21 mouse cellular contexts compared by ENCODE assay signal in the genomic region with DNA sequence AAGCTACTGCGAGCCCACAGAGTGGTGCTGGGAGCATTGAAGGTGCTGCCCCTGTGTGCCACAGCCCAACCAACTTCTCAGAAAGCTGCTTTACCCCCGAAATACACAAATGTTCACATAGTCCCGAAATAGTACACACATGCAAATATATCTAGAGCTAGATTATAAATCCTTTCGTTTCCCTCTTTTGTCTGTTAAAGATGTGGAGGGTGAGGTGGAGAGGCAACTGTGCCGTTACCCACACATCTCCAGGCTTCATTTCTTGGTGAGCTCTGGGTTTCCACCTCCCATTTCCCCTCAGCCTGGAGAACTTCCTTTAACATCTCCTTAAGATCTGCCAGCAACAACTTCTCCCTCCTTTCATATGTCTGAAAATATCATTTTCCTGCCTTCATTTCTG. TPM values are rescaled to one million over a fixed set of nuclear protein-coding genes. Genes with fewer than 3 reads are reported as not detected.
DNase-seq lines count a peak whose midpoint lies in the region; TF ChIP-seq lines count a peak whose summit lies in the region.
"Had no signal": no experiment of that assay in that cellular context is flagged by ENCODE, and none has a peak within 500 bp of the region (broad histone marks: within the 10 kb centered on the region; RNA-seq: fewer than 3 reads in every experiment).

No protein-coding gene starts in this region.

- H3K9me3 ChIP-seq in CH12.LX (replicated peaks; ENCODE audit: low read length) = no peaks in the 10 kb centered on the region
- H3K9me3 ChIP-seq: embryonic facial prominence, embryonic 10.5 days; embryonic facial prominence, embryonic 12.5 days; forebrain, embryonic 13.5 days; forebrain, embryonic 15.5 days had no signal

- peak; percentile 10 to 14 for DNase-seq in spleen, postnatal 36 days (ENCODE audit: low spot score in 2 of 2)
- DNase-seq in spleen, adult 18-20 months = no peak
- DNase-seq in CH12.LX (ENCODE audit: extremely low read depth) = peak; percentile 88
- no peak for DNase-seq in cerebellum, postnatal 4 days (ENCODE audit: low spot score in 2 of 2)
- DNase-seq in lung, adult 2 months = no peak
- DNase-seq: adrenal gland, adult 2 months; adrenal gland, postnatal 10 days; adrenal gland, postnatal 25 days; cerebellum, adult 11 months; cerebellum, adult 18-20 months; cerebellum, adult 8-10 months; cerebellum, adult 9-11 months; cerebellum, postnatal 14 days; cerebellum, postnatal 36 days; forebrain, postnatal 0 days had no signal

- no peaks in the 10 kb centered on the region for H3K27me3 ChIP-seq in CH12.LX (replicated peaks)
- H3K27me3 ChIP-seq: embryonic facial prominence, embryonic 12.5 days had no signal

- peak; percentile 91 for TF ChIP-seq EP300 in CH12.LX (IDR thresholded peaks at IDR 0.05; ENCODE audit: low read length)

- peak overlapping the region; percentile 73 for H3K27ac ChIP-seq in CH12.LX (ENCODE audit: insufficient read depth, low read depth)
- H3K27ac ChIP-seq: embryonic facial prominence, embryonic 10.5 days; embryonic facial prominence, embryonic 12.5 days; forebrain, embryonic 13.5 days; forebrain, embryonic 15.5 days had no signal

- TF ChIP-seq POLR2A in CH12.LX (IDR thresholded peaks at IDR 0.05; ENCODE audit: low read depth, low read length) = peak; percentile 74
- TF ChIP-seq POLR2A in lung, adult 2 months (IDR thresholded peaks at IDR 0.05; ENCODE audit: borderline replicate concordance, extremely low read depth, low read depth, low read length) = no peak

- in situ Hi-C loops in CH12.LX (cut with MboI; ENCODE audit: low pct_ligation_motif_present, low pct_unique_long_range_greater_than_20kb, low sequenced_read_pairs) = loop anchor here (5.0 kb wide), 1 partner anchor 38 kb away; the partner anchor contains the start of gene Ak8

- TF ChIP-seq CTCF in CH12.LX (conservative IDR thresholded peaks at IDR 0.05 in 1 of 2, IDR thresholded peaks at IDR 0.05 in 1 of 2; ENCODE audit: low read depth in 2 of 2, low read length in 2 of 2) = no peak
- TF ChIP-seq CTCF in lung, adult 2 months (IDR thresholded peaks at IDR 0.05; ENCODE audit: insufficient read depth, low read length) = no peak

- TF ChIP-seq RAD21 in CH12.LX (IDR thresholded peaks at IDR 0.05; ENCODE audit: low read depth, low read length) = no peak

- H3K4me3 ChIP-seq in CH12.LX (replicated peaks in 1 of 3; ENCODE audit: low read depth in 2 of 3, low read length in 2 of 3, poor library complexity in 1 of 3) = peak overlapping the region in 1 of 3 experiments; percentile 25
- H3K4me3 ChIP-seq in lung, adult 2 months (replicated peaks; ENCODE audit: extremely low read depth, low read depth, low read length) = no peak overlapping the region
- H3K4me3 ChIP-seq: embryonic facial prominence, embryonic 10.5 days; embryonic facial prominence, embryonic 12.5 days; forebrain, embryonic 13.5 days; forebrain, embryonic 15.5 days had no signal

- H3K9ac ChIP-seq in CH12.LX (ENCODE audit: insufficient read depth, low read depth) = peak overlapping the region; percentile 56; the same call in 1 of the 2 replicates
- H3K9ac ChIP-seq: embryonic facial prominence, embryonic 12.5 days; forebrain, embryonic 13.5 days; forebrain, embryonic 15.5 days; forebrain, postnatal 0 days had no signal

- peaks cover 0 to 2% of the 10 kb centered on the region in 2 experiments for H3K36me3 ChIP-seq in CH12.LX (replicated peaks in 1 of 2; ENCODE audit: control insufficient read depth in 1 of 2, insufficient read depth in 1 of 2, low read length in 1 of 2)
- H3K36me3 ChIP-seq: embryonic facial prominence, embryonic 10.5 days; embryonic facial prominence, embryonic 12.5 days; forebrain, embryonic 15.5 days had no signal

- dilution Hi-C loops in CH12.LX (cut with MboI; ENCODE audit: extremely low pct_ligation_motif_present, extremely low pct_unique_long_range_greater_than_20kb, low sequenced_read_pairs) = no loop called here

- 71% methylated on average over 5 of the region's 5 CpGs for WGBS in lung, adult 2 months

- peak overlapping the region; percentile 81 for H3K4me2 ChIP-seq in CH12.LX (ENCODE audit: insufficient read depth, low read depth, poor library complexity, severe bottlenecking)
- H3K4me2 ChIP-seq: embryonic facial prominence, embryonic 12.5 days; forebrain, embryonic 13.5 days; forebrain, embryonic 15.5 days had no signal

- H3K4me1 ChIP-seq in CH12.LX (ENCODE audit: control insufficient read depth in 1 of 2, insufficient read depth in 2 of 2) = peaks cover 14 to 64% of the 10 kb centered on the region in 2 experiments
- no peaks in the 10 kb centered on the region for H3K4me1 ChIP-seq in lung, adult 2 months (ENCODE audit: control insufficient read depth, insufficient read depth, low read length)

- H3K79me2 ChIP-seq in CH12.LX (replicated peaks; ENCODE audit: control insufficient read depth, extremely low read depth, insufficient read depth, poor library complexity, severe bottlenecking) = no peaks in the 10 kb centered on the region

TF ChIP-seq in CH12.LX, 34 proteins besides CTCF, POLR2A, EP300 and RAD21:
- TF ChIP-seq POLR2AphosphoS2 (IDR thresholded peaks at IDR 0.05; ENCODE audit: low read depth, low read length) (peak; percentile 43; the same call in 1 of the 2 replicates), ZMIZ1 (IDR thresholded peaks at IDR 0.05; ENCODE audit: low read depth, low read length) (peak; percentile 90), HCFC1 (IDR thresholded peaks at IDR 0.05; ENCODE audit: low read depth, low read length) (no peak), UBTF (IDR thresholded peaks at IDR 0.05; ENCODE audit: low read depth, low read length) (no peak), MEF2A (IDR thresholded peaks at IDR 0.05; ENCODE audit: borderline replicate concordance, low read depth, low read length) (peak; percentile 99), GABPA (IDR thresholded peaks at IDR 0.05; ENCODE audit: insufficient replicate concordance, low read depth, low read length) (no peak), ETS1 (conservative IDR thresholded peaks at IDR 0.05; ENCODE audit: low read depth, low read length) (peak; percentile 79; the same call in 1 of the 2 replicates), CHD1 (IDR thresholded peaks at IDR 0.05; ENCODE audit: low read depth, low read length) (no peak; the same call in 1 of the 2 replicates), BHLHE40 (IDR thresholded peaks at IDR 0.05; ENCODE audit: low read depth, low read length) (peak; percentile 74), ELF1 (IDR thresholded peaks at IDR 0.05; ENCODE audit: low read depth, low read length) (peak; percentile 35), MAX (IDR thresholded peaks at IDR 0.05; ENCODE audit: low read length) (peak; percentile 73), MAZ (IDR thresholded peaks at IDR 0.05; ENCODE audit: low read depth, low read length) (peak; percentile 59; the same call in 1 of the 2 replicates), E2F4 (IDR thresholded peaks at IDR 0.05; ENCODE audit: insufficient replicate concordance, low read depth, low read length) (peak; percentile 60; the same call in 1 of the 2 replicates), JUN (IDR thresholded peaks at IDR 0.05; ENCODE audit: insufficient read depth, low read depth, low read length) (peak; percentile 74), IRF4 (IDR thresholded peaks at IDR 0.05; ENCODE audit: low read depth, low read length) (peak; percentile 89), JUND (conservative IDR thresholded peaks at IDR 0.05; ENCODE audit: low read depth, low read length) (peak; percentile 62), CHD2 (IDR thresholded peaks at IDR 0.05; ENCODE audit: low read length) (peak; percentile 66), SIN3A (IDR thresholded peaks at IDR 0.05; ENCODE audit: low read length) (peak; percentile 80), TBP (conservative IDR thresholded peaks at IDR 0.05; ENCODE audit: low read depth, low read length) (peak; percentile 97), USF1 (IDR thresholded peaks at IDR 0.05; ENCODE audit: low read depth, low read length) (no peak), ZNF384 (IDR thresholded peaks at IDR 0.05; ENCODE audit: low read depth, low read length) (no peak), TCF12 (IDR thresholded peaks at IDR 0.05; ENCODE audit: low read depth, low read length) (peak; percentile 83), NELFE (IDR thresholded peaks at IDR 0.05; ENCODE audit: low read depth, low read length) (peak; percentile 86), MAFK (IDR thresholded peaks at IDR 0.05; ENCODE audit: insufficient replicate concordance, low read length) (peak; percentile 55; the same call in 1 of the 2 replicates), MXI1 (IDR thresholded peaks at IDR 0.05; ENCODE audit: low read depth, low read length) (peak; percentile 67; the same call in 1 of the 2 replicates)

RNA-seq across cellular contexts. Expression of gene Ak8, which starts 40.2 kb away (rescaled TPM):
- 0.55 and 0.84 TPM in 2 replicates for total RNA-seq in CH12.LX (2012; rRNA removed)
- 0.58 and 1.1 TPM in 2 replicates for total RNA-seq in CH12.LX (2014; rRNA removed)
- polyA plus RNA-seq in CH12.LX (2012; ENCODE audit: insufficient read length, low read depth) = 4.9 and 5.3 TPM in 2 replicates
- polyA plus RNA-seq in lung, adult 2 months (2012; rRNA removed) = 4.2 TPM in 2 replicates
- total RNA-seq: adrenal gland, postnatal 25 days had no signal
- polyA plus RNA-seq: CD4-positive, CD25-positive, alpha-beta regulatory T cell, adult 4 months had no signal

RNA-seq across cellular contexts. Expression of gene Spaca9, which starts 40.6 kb away (rescaled TPM):
- total RNA-seq in CH12.LX (2012; rRNA removed) (6.0 and 13.1 TPM in 2 replicates), CH12.LX (2014; rRNA removed) (8.0 and 9.2 TPM in 2 replicates)
- 7.4 and 9.8 TPM in 2 replicates for polyA plus RNA-seq in CH12.LX (2012; ENCODE audit: insufficient read length, low read depth)
- polyA plus RNA-seq in lung, adult 2 months (2012; rRNA removed) = 21.4 and 29.6 TPM in 2 replicates
- total RNA-seq: adrenal gland, postnatal 25 days; ES-E14; forebrain, postnatal 0 days had no signal
- polyA plus RNA-seq: adrenal gland, adult 2 months; CD4-positive, CD25-positive, alpha-beta regulatory T cell, adult 4 months had no signal

Comparison
In these comparisons a context has a peak if more than half of its experiments do, and no peak if none do; other contexts are left out.
1. DNase-seq: peak in spleen, postnatal 36 days (2 of 2) and CH12.LX (single experiment); none in spleen, adult 18-20 months (0 of 2), cerebellum, postnatal 4 days (0 of 2) and lung, adult 2 months (single experiment).